Mouse (Mus musculus): ENCODE results near the gene Irs1.

GRCm38 (mm10) chr1:82273529-82273928, 17.7 kb downstream of the Irs1 start:
- no peak for TF ChIP-seq EP300 (IDR thresholded peaks at IDR 0.05; ENCODE audit: low read depth)
- no peak for TF ChIP-seq CTCF (IDR thresholded peaks at IDR 0.05; ENCODE audit: low read depth)

All from liver, embryonic 14.5 days (tissue).